In the genomic region with DNA sequence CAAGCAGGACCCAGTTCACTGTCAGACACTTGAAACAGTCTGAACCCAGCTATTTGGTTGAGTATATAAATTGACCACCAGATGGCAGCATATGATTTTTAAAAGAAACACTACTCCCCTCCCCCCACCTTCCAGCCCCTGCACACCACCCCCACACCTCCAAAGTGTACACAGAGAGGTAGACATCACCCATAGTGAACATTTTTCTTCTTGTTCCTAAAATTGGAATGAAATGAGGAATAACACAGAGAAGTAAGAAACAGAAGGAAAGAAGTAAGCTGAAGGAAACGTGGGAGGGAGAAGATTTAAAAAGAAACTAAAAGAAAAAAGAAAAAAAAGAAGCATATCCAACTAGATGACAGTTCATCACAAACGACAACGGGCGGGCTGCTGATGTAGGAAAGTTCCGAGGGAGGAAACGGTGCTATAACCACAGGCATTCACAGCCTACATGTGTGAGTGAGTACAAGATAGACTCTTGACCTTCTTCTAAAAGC, we compare ENCODE assay signal across 8 mouse cellular contexts.
DNase-seq lines count a peak whose midpoint lies in the region; ATAC-seq and TF ChIP-seq lines count a peak whose summit lies in the region.

No protein-coding gene starts in this region.

- no peaks in the 10 kb centered on the region for H3K27me3 ChIP-seq in embryonic facial prominence, embryonic 11.5 days (ENCODE audit: control insufficient read depth, insufficient read depth, low read length)
- H3K27me3 ChIP-seq in embryonic facial prominence, embryonic 10.5 days (replicated peaks; ENCODE audit: low read depth, poor library complexity, severe bottlenecking), result no peaks in the 10 kb centered on the region
- H3K27me3 ChIP-seq in liver, postnatal 0 days (ENCODE audit: insufficient read depth, low read length), result no peaks in the 10 kb centered on the region
- H3K27me3 ChIP-seq in liver, embryonic 12.5 days (replicated peaks), result no peaks in the 10 kb centered on the region
- H3K27me3 ChIP-seq in small intestine, adult 2 months (ENCODE audit: control insufficient read depth, insufficient read depth, low read length), result no peaks in the 10 kb centered on the region
- no peaks in the 10 kb centered on the region for H3K27me3 ChIP-seq in intestine, embryonic 16.5 days (replicated peaks; ENCODE audit: control insufficient read depth, insufficient read depth, low read length)

- no peak overlapping the region for H3K4me3 ChIP-seq in embryonic facial prominence, embryonic 11.5 days (ENCODE audit: low read depth, low read length)
- H3K4me3 ChIP-seq in embryonic facial prominence, embryonic 10.5 days, result no peak overlapping the region
- no peak overlapping the region for H3K4me3 ChIP-seq in liver, postnatal 0 days (ENCODE audit: low read depth, low read length)
- H3K4me3 ChIP-seq in liver, embryonic 12.5 days, result no peak overlapping the region
- no peak overlapping the region for H3K4me3 ChIP-seq in small intestine, adult 2 months (ENCODE audit: low read depth, low read length)
- H3K4me3 ChIP-seq in intestine, embryonic 16.5 days (ENCODE audit: low read length), result no peak overlapping the region

- ATAC-seq in embryonic facial prominence, embryonic 11.5 days (replicated peaks; ENCODE audit: insufficient number of reproducible peaks, low FRiP score, low TSS enrichment, low read depth), result no peak
- ATAC-seq in liver, postnatal 0 days, result no peak
- no peak for ATAC-seq in liver, embryonic 12.5 days
- no peak for ATAC-seq in intestine, embryonic 16.5 days

- TF ChIP-seq CTCF in liver, postnatal 0 days (IDR thresholded peaks at IDR 0.05; ENCODE audit: low read depth), result peak; percentile 51
- TF ChIP-seq CTCF in small intestine, adult 2 months (IDR thresholded peaks at IDR 0.05; ENCODE audit: extremely low read depth, insufficient read length, insufficient replicate concordance, low read depth, low read length), result peak; percentile 77; the same call in 1 of the 2 replicates

- no peaks in the 10 kb centered on the region for H3K36me3 ChIP-seq in embryonic facial prominence, embryonic 11.5 days (replicated peaks; ENCODE audit: control insufficient read depth, insufficient read depth, low read depth, low read length)
- no peaks in the 10 kb centered on the region for H3K36me3 ChIP-seq in embryonic facial prominence, embryonic 10.5 days (replicated peaks)
- H3K36me3 ChIP-seq in liver, postnatal 0 days (replicated peaks; ENCODE audit: insufficient read depth, low read length), result no peaks in the 10 kb centered on the region
- H3K36me3 ChIP-seq in liver, embryonic 12.5 days, result no peaks in the 10 kb centered on the region
- H3K36me3 ChIP-seq in small intestine, adult 2 months (ENCODE audit: control insufficient read depth, insufficient read depth, low read length), result no peaks in the 10 kb centered on the region
- H3K36me3 ChIP-seq in intestine, embryonic 16.5 days (ENCODE audit: control insufficient read depth, insufficient read depth, low read length), result no peaks in the 10 kb centered on the region

- WGBS in embryonic facial prominence, embryonic 11.5 days, result 73% methylated on average over 6 of the region's 6 CpGs
- 78% methylated on average over 6 of the region's 6 CpGs for WGBS in embryonic facial prominence, embryonic 10.5 days
- 18% methylated on average over 6 of the region's 6 CpGs for WGBS in liver, postnatal 0 days (ENCODE audit: insufficient replicate concordance)
- 15% methylated on average over 6 of the region's 6 CpGs for WGBS in liver, embryonic 12.5 days (ENCODE audit: insufficient replicate concordance)
- WGBS in small intestine, adult 2 months, result 43% methylated on average over 6 of the region's 6 CpGs
- WGBS in intestine, embryonic 16.5 days, result 58% methylated on average over 6 of the region's 6 CpGs

- TF ChIP-seq POLR2A in small intestine, adult 2 months (IDR thresholded peaks at IDR 0.05; ENCODE audit: low read depth, low read length), result no peak

- H3K9me3 ChIP-seq in embryonic facial prominence, embryonic 11.5 days (replicated peaks; ENCODE audit: control insufficient read depth, low read length), result no peaks in the 10 kb centered on the region
- H3K9me3 ChIP-seq in embryonic facial prominence, embryonic 10.5 days, result no peaks in the 10 kb centered on the region
- no peaks in the 10 kb centered on the region for H3K9me3 ChIP-seq in liver, postnatal 0 days (ENCODE audit: low read length)
- no peaks in the 10 kb centered on the region for H3K9me3 ChIP-seq in liver, embryonic 12.5 days (replicated peaks)
- H3K9me3 ChIP-seq in intestine, embryonic 16.5 days (ENCODE audit: control insufficient read depth, low read length), result no peaks in the 10 kb centered on the region

- no peak overlapping the region for H3K9ac ChIP-seq in embryonic facial prominence, embryonic 11.5 days (replicated peaks; ENCODE audit: low read length)
- H3K9ac ChIP-seq in liver, postnatal 0 days (replicated peaks), result no peak overlapping the region
- H3K9ac ChIP-seq in liver, embryonic 12.5 days, result no peak overlapping the region
- no peak overlapping the region for H3K9ac ChIP-seq in intestine, embryonic 16.5 days (ENCODE audit: low read depth, low read length)

- no peak overlapping the region for H3K4me2 ChIP-seq in embryonic facial prominence, embryonic 11.5 days (ENCODE audit: low read depth, low read length)
- H3K4me2 ChIP-seq in liver, postnatal 0 days (ENCODE audit: low read depth, low read length), result peak overlapping the region; percentile 35
- H3K4me2 ChIP-seq in liver, embryonic 12.5 days, result no peak overlapping the region
- no peak overlapping the region for H3K4me2 ChIP-seq in intestine, embryonic 16.5 days (ENCODE audit: low read depth, low read length)

- H3K4me1 ChIP-seq in embryonic facial prominence, embryonic 11.5 days (ENCODE audit: control insufficient read depth, insufficient read depth, low read length), result no peaks in the 10 kb centered on the region
- H3K4me1 ChIP-seq in embryonic facial prominence, embryonic 10.5 days, result no peaks in the 10 kb centered on the region
- H3K4me1 ChIP-seq in liver, postnatal 0 days (ENCODE audit: insufficient read depth), result peaks cover 4% of the 10 kb centered on the region; the same call in 1 of the 2 replicates
- H3K4me1 ChIP-seq in liver, embryonic 12.5 days, result no peaks in the 10 kb centered on the region
- H3K4me1 ChIP-seq in small intestine, adult 2 months (ENCODE audit: control insufficient read depth, insufficient read depth, insufficient read length, low read length), result no peaks in the 10 kb centered on the region
- no peaks in the 10 kb centered on the region for H3K4me1 ChIP-seq in intestine, embryonic 16.5 days (ENCODE audit: control insufficient read depth, insufficient read depth, low read length)

- DNase-seq in embryonic facial prominence, embryonic 11.5 days (ENCODE audit: low spot score), result peak; percentile 75
- DNase-seq in embryonic facial prominence, embryonic 10.5 days (ENCODE audit: low spot score), result no peak
- DNase-seq in liver, postnatal 0 days, result peak; percentile 20
- DNase-seq in embryo, embryonic 11 days, result peak; percentile 69
- peak; percentile 29 for DNase-seq in lung, postnatal 14 days

- no peak overlapping the region for H3K27ac ChIP-seq in embryonic facial prominence, embryonic 11.5 days (replicated peaks; ENCODE audit: low read depth, low read length)
- no peak overlapping the region for H3K27ac ChIP-seq in embryonic facial prominence, embryonic 10.5 days (replicated peaks)
- no peak overlapping the region for H3K27ac ChIP-seq in liver, postnatal 0 days (ENCODE audit: low read depth)
- H3K27ac ChIP-seq in liver, embryonic 12.5 days, result no peak overlapping the region
- no peak overlapping the region for H3K27ac ChIP-seq in small intestine, adult 2 months (ENCODE audit: insufficient read depth, low read depth, low read length)
- no peak overlapping the region for H3K27ac ChIP-seq in intestine, embryonic 16.5 days (ENCODE audit: low read length)

- no peak for TF ChIP-seq EP300 in liver, postnatal 0 days (IDR thresholded peaks at IDR 0.05; ENCODE audit: low read depth)
